Mouse (Mus musculus) bone marrow, adult 2 months (tissue): ENCODE results near the gene Acad12. TPM values are rescaled to one million over a fixed set of nuclear protein-coding genes. Genes with fewer than 3 reads are reported as not detected.

ENCODE experiments used
- H3K27ac ChIP-seq: fragments of 200-500 bp; 2 replicates; pipeline ENCODE4 v1.5.1; 2012; ENCODE audit warnings: low read depth, mild to moderate bottlenecking, control low read depth, inconsistent platforms, low read length; ENCODE audit not compliant: control insufficient read depth, poor library complexity, insufficient read depth
- H3K4me1 ChIP-seq: fragments of 200-500 bp; 2 replicates; pipeline ENCODE4 v1.6.1; 2011; ENCODE audit warnings: low read length; ENCODE audit not compliant: control insufficient read depth, insufficient read depth
- H3K4me3 ChIP-seq: fragments of 200-500 bp; replicated peaks from 2 replicates; pipeline ENCODE3; 2011; ENCODE audit warnings: mild to moderate bottlenecking, low read depth, low read length, control low read depth; ENCODE audit not compliant: control insufficient read depth
- CTCF ChIP-seq: fragments of 200-500 bp; IDR thresholded peaks from 2 replicates; pipeline ENCODE4 v1.5.1; 2011; ENCODE audit warnings: low read length, control low read depth; ENCODE audit not compliant: control insufficient read depth, insufficient read depth
- POLR2A ChIP-seq: fragments of 200-500 bp; IDR thresholded peaks from 2 replicates; pipeline ENCODE4 v1.6.1; 2011; ENCODE audit warnings: low read depth, mild to moderate bottlenecking, control low read depth, low read length, borderline replicate concordance; ENCODE audit not compliant: control insufficient read depth
- WGBS: fragments of 180-500 bp; shearing (Covaris S2); methylation state at CpG from one replicate; pipeline ENCODE4 v1.1.7; 2018; 5-methylcytosine and 5-hydroxymethylcytosine counted together
- polyA plus RNA-seq: library from polyadenylated mRNA; stranded (reverse); fragments of >200 nt; gene quantifications from 2 replicates; pipeline ENCODE4 v1.2.4, GENCODE M21; 2011; ENCODE audit warnings: low replicate concordance; ENCODE audit not compliant: missing spikeins, insufficient read depth, insufficient read length

The Acad12 gene
- polyA plus RNA-seq, 1 experiment = 2.1 TPM

DNA sequence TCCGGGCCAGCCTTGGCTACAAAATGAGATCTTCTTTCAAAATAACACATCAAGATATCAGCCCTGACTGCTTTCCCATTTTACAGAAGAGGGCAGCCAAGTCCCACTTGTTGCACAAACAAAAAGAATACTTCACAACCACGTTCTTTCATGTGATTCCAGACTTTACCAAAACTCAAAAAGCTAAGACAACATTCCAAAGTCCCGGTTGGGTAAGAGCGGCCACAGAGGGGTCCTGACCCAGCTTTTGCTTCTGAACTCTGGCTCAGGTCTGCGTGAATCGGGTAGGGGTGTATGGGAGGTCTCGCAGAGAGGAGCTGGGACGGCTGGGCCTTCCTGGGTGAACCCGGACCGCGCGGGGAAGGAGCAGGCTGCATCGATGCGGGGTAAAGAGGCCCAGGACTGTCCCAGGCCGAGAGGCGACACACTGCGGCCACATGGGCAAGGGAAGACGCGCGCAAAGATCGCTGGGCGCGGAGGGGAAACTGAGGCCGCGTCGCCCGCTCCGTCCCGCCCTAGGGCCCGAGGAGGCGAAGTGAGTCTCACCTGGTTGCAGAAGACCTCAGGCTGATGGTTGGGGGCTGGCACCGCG is 25.8 kb downstream of the Acad12 start:
- H3K4me3 ChIP-seq = peak overlapping the region; percentile 76
- WGBS = 2% methylated on average over 33 of the region's 33 CpGs
- TF ChIP-seq POLR2A (no peak), CTCF (no peak)
- H3K4me1 ChIP-seq = peaks cover 16% of the 10 kb centered on the region
- H3K27ac ChIP-seq = peak overlapping the region; percentile 67

DNA sequence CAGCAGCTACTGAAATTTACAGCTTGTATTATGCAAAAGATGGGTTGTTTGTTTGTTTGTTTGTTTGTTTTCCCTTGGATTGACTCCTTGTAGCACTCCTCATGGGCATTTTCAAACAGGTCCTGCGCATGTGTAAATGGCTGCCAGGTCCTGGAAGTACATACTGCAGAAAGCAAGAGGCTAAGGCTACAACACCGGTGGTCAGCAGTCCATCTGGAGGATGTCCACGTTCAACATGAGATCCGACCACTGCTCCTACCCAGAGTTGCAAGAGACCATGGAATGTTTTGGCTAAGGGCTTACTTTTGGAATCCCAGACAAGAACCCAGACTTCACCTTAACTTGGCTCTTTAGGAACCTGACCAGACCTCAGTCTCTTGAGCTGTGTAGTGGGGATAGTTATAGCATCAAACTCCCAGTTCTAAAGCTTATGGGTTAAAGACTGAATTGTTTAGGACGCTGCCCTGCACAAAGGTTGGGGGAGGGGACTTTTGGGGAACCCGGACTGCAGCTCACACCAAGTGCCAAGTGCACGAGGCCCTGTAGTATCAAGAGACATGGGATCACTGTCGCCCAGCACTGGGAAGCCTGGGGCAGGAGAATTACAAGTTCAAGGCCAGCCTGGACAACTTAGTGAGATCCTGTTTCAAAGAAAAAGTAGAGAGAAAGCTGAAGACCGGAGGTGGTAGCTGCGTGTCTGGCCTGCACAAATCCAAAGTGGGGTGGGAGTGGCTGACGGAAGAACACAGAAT is 26.5 kb downstream of the Acad12 start:
- Histone ChIP-seq H3K27ac (peak overlapping the region; percentile 83; the same call in 1 of the 2 replicates), H3K4me1 (peaks cover 15% of the 10 kb centered on the region), H3K4me3 (peak overlapping the region; percentile 76)
- TF ChIP-seq CTCF = no peak
- WGBS = 23% methylated on average over 11 of the region's 11 CpGs

DNA sequence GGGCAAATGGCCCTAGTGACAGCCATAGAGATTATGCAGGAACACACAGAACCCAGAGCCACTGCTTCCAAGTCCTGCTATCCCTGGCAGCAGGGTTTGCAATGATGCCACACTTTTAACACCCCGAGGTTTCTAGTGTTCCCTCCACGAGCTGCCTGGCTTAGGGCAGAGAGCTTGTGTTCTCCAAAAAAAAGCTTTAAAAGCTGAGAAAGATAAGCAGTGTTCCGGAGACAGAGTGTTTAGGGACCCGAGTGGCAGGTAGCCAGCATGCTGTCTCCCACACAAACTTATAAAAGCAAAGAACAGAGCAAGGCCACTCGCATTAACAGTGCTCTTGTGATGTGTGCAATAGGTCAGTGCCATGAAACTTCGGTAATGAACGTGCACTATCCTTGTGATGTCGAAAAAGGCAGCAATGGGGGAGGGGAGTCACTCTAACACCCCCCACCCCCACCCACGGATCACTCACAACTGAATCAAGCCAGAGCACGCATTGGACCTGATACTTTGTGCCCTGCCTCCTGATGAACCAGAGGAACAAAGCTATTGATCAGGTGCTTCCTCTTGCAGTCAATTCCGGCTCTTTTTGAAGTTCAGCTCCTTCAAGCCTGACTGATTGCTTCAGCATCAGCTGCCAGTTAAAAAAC is 27.2 kb downstream of the Acad12 start:
- peaks cover 12% of the 10 kb centered on the region for H3K4me1 ChIP-seq
- peak overlapping the region; percentile 38 for H3K4me3 ChIP-seq

DNA sequence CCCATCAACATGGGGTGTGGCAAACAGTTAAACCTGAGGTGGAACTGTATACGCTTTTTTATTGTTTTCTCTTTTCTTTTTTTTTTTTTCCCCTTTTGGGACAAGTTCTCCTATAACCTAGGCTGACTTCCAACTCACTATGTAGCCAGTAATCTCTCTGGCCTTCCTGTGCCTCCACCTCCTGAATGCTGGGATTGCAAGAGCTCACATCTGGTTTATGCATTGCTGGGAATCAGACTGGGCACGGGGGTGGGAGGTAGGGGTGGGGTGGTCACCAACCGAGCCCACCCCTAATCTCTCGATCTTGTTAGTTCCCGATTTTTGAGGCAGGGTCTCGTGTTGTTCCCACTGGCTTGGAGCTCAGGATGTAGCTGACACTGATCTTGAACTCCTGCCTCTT is 28.8 kb downstream of the Acad12 start:
- peaks cover 13% of the 10 kb centered on the region for H3K4me1 ChIP-seq
- no peak for TF ChIP-seq CTCF
- TF ChIP-seq POLR2A = no peak
- H3K4me3 ChIP-seq = no peak overlapping the region
- H3K27ac ChIP-seq = no peak overlapping the region
- 75% methylated on average over 6 of the region's 6 CpGs for WGBS

More for the DNA sequence above, 27.2 kb downstream of the Acad12 start:
- H3K27ac ChIP-seq = peak overlapping the region; percentile 83
- no peak for TF ChIP-seq POLR2A
- no peak for TF ChIP-seq CTCF
- 14% methylated on average over 11 of the region's 11 CpGs for WGBS

DNA sequence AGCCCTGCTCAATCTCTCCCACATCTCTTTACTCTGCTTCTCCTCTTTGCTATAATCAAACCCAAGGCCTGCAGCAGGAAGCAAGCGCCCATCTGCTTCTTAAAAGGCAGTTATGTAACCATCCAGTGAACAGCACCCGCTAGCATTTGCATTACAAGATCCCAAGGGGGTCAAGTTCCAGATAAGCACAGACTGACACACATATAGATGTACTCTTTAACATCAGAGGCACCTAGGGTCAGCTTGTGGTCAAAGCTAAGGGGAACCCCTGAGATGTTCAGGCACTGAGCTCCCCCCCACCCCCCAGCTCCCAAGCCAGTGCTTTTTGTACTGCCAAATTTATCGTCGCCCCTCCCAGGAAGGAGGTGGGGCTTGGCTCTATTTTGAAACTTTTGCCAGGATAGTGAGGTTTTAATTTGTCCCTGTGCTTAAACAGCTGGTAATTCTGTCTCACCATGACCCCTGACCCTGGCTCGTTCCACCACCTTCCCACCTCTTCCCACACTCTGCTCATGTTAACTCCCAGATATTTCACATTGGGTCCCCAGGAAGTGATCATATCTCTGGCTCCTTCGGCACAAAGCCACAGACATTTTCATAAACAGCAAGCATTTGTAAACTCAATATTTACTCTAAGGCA is 32.2 kb downstream of the Acad12 start:
- TF ChIP-seq POLR2A = no peak
- TF ChIP-seq CTCF = no peak
- H3K4me3 ChIP-seq = peak overlapping the region; percentile 40
- WGBS = under 1% methylated on average over 6 of the region's 6 CpGs
- peak overlapping the region; percentile 73 for H3K27ac ChIP-seq
- H3K4me1 ChIP-seq = peaks cover 13% of the 10 kb centered on the region

DNA sequence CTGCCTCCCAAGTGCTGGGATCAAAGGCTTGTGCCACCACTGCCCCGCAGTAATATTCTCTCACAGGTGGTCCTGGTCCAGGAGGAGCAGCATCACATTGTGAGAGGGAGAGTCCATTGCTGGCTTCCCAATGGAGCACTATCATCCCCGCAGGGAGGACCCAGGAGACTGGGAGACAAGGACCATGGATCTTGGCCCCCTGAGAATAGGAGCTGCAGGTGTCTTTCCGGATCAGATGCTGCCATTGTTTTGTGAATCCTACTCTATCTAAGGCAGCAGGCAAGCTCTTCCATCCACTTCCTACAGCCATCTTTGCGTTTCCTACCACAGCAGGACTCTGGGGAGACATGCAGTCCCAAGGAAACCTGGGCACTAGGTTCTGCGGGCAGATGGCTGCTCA is 33.0 kb downstream of the Acad12 start:
- Histone ChIP-seq H3K4me1 (peaks cover 13% of the 10 kb centered on the region), H3K27ac (peak overlapping the region; percentile 73), H3K4me3 (no peak overlapping the region)
- WGBS = 62% methylated on average over 5 of the region's 5 CpGs
- TF ChIP-seq CTCF (no peak), POLR2A (no peak)

DNA sequence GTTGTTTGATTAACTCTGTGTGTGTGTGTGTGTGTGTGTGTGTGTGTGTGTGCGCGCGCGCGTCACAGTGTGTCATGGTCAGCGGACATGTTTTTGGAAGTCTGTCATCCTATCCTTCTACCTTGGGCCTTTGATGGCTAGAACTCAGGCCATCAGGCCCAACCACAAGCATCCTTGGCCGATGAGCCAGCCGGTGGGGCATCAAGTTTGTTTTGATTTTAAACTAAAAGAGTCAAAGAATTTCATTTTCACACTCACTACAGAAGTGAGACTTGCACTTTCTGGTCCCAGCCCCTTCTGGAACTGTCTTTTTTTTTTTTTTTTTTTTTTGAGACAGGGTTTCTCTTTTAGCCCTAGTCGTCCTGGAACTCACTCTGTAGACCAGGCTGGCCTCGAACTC is 33.7 kb downstream of the Acad12 start:
- 75% methylated on average over 10 of the region's 10 CpGs for WGBS
- no peak overlapping the region for H3K27ac ChIP-seq
- TF ChIP-seq POLR2A = no peak
- TF ChIP-seq CTCF = no peak

DNA sequence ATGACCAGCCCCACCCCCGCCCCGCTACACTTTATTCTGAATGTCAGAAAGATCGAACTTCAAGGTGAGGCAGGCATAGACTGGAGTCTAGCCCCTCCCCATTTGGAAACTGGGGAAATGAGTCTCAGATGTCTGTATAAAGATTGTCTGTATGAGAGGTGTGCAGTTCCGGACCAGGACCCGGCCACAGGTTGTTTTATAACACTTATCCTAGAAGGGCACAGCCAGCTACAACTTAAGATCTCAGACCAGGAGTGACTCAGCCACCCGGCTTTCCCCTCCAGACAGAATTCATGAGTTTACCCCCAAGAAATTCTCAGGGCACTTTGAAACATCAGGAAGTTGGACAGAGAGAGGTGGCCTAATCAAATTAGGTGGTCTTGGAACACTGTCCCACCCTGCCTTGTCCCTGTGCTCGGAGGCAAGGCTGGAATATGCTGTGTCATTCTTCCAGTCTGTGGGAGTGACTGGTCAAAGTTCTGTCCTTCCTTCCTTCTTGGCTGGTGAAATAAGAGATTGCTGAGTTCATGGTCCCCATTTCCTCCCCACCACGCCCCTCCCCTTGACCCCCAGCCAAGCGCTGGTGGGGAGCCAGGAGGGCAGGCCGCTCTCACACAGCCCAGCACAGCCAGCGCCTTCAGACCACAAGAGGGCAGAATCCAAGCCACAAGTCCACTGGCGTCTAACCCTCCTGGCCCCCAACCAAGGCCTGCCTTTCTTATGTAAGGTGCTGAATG is 34.8 kb downstream of the Acad12 start:
- Histone ChIP-seq H3K27ac (peak overlapping the region; percentile 71), H3K4me3 (peak overlapping the region; percentile 34), H3K4me1 (peaks cover 12% of the 10 kb centered on the region)
- 16% methylated on average over 12 of the region's 12 CpGs for WGBS
- TF ChIP-seq POLR2A (no peak; the same call in 1 of the 2 replicates), CTCF (peak; percentile 79)

More for the DNA sequence above, 33.7 kb downstream of the Acad12 start:
- peaks cover 13% of the 10 kb centered on the region for H3K4me1 ChIP-seq
- H3K4me3 ChIP-seq = no peak overlapping the region
